Mouse (Mus musculus) liver, postnatal 0 days (tissue): ENCODE data around the gene Srbd1. TPM values are rescaled to one million over a fixed set of nuclear protein-coding genes. Genes with fewer than 3 reads are reported as not detected.

ENCODE experiments used
- ATAC-seq: fragments of 200-750 bp; cut with Nextera tagmentation; 2 replicates; pipeline ENCODE4 v1.8.0; 2017; ENCODE audit warnings: mild to moderate bottlenecking, moderate library complexity
- DNase-seq: peaks from one replicate; pipeline ENCODE4 v3.0.0-alpha.2; 2016
- H3K27ac ChIP-seq: fragments of 300-500 bp; sonication (generic); 2 replicates; pipeline ENCODE4 v1.5.1; 2014; ENCODE audit warnings: antibody characterized with exemption, moderate library complexity, mild to moderate bottlenecking, low read depth
- H3K27me3 ChIP-seq: fragments of 300-500 bp; sonication (generic); 2 replicates; pipeline ENCODE4 v1.6.1; 2014; ENCODE audit warnings: low read length, control low read depth, mixed read lengths; ENCODE audit not compliant: insufficient read depth
- H3K36me3 ChIP-seq: fragments of 300-500 bp; sonication (generic); replicated peaks from 2 replicates; pipeline ENCODE4 v1.6.1; 2014; ENCODE audit warnings: mild to moderate bottlenecking, control low read depth, low read length, moderate library complexity, mixed read lengths; ENCODE audit not compliant: insufficient read depth
- H3K4me1 ChIP-seq: fragments of 300-500 bp; sonication (generic); 2 replicates; pipeline ENCODE4 v1.6.1; 2014; ENCODE audit warnings: antibody characterized with exemption, mild to moderate bottlenecking, control low read depth; ENCODE audit not compliant: insufficient read depth
- H3K4me2 ChIP-seq: fragments of 300-500 bp; sonication (generic); 2 replicates; pipeline ENCODE4 v1.6.1; 2014; ENCODE audit warnings: low read depth, mild to moderate bottlenecking, low read length, moderate library complexity, mixed read lengths
- H3K4me3 ChIP-seq: fragments of 300-500 bp; sonication (generic); 2 replicates; pipeline ENCODE4 v1.5.1; 2014; ENCODE audit warnings: low read depth, low read length
- H3K9ac ChIP-seq: fragments of 300-500 bp; sonication (generic); replicated peaks from 2 replicates; pipeline ENCODE4 v1.6.1; 2014; ENCODE audit warnings: mild to moderate bottlenecking, moderate library complexity
- H3K9me3 ChIP-seq: fragments of 300-500 bp; sonication (generic); 2 replicates; pipeline ENCODE4 v1.6.1; 2016; ENCODE audit warnings: mild to moderate bottlenecking, control low read depth, low read length, mixed read lengths
- CTCF ChIP-seq: sonication (generic); IDR thresholded peaks from 2 replicates; pipeline ENCODE4 v1.5.1; 2016; ENCODE audit warnings: antibody characterized with exemption, low read depth
- EP300 ChIP-seq: IDR thresholded peaks from 2 replicates; pipeline ENCODE4 v1.6.1; 2016; ENCODE audit warnings: antibody characterized with exemption, low read depth, mild to moderate bottlenecking
- WGBS: fragments of 180-500 bp; shearing (Covaris S2); extraction: QIAGEN DNeasy Blood & Tissue Kit; methylation state at CpG from one replicate; pipeline ENCODE4 v1.1.7; 2014; ENCODE audit not compliant: insufficient replicate concordance; 5-methylcytosine and 5-hydroxymethylcytosine counted together
- polyA plus RNA-seq: library from polyadenylated mRNA; unstranded; fragments of >200 nt; fragmentation: Nextera tagmentation; extraction: Ambion mirVana; gene quantifications from 2 replicates; pipeline ENCODE4 v1.2.1, GENCODE M21; 2015

The Srbd1 gene
- polyA plus RNA-seq, 1 experiment from 2014 or later, result 3.9 TPM

DNA sequence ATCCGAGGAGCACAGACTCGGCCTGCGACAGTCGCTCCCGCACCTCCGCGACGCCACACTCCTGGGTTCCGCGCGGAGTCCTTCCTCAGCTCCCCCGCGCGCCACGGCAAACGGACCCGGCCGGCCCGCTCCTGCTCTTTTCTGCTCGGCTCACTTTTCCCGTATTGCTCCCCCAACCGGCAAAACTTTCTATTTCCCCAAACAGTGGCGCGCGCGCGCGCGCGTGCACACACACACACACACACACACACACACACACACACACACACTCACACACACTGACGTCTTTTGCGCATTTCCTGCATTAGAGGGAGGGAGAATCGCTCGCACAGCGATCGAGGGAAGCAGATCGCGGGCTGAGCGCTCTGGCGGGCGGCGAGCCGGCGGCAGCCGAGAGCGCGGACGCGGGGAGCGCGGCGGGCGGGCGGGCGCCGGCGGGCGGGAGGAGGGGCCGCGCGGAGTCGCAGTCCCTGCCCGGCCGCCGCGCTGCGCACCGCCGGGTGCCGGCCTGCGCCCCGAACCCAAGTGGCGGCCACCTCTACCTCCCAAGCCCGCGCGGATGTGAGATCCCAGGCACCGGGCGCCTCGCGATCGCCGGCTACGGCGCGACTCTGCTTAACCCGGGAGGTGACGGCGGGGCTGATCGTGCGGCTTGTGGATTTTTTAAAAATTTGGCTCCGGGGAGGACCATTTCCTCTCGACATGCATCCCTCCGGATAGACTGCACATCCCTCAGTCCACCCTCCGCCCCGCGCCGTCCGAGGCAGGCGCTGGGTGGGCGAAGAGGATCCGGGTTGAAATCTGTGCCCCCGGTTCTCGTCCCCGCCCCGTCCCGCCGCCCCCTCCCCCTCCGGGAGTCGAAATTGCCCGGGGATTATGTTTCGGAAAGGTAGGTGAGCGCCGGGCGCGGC is 22.6 kb upstream of the Srbd1 start, which contains the start of gene Prkce:
Gene Prkce, plus strand, starts transcription at position 466 of the 911 bp plus-strand sequence.
- peak; percentile 75 for ATAC-seq
- Histone ChIP-seq H3K9ac (peak within 1 kb of the TSS; percentile 95), H3K9me3 (no peaks in the 10 kb centered on the region), H3K36me3 (no peaks in the 10 kb centered on the region; the same call in 1 of the 2 replicates), H3K4me1 (peaks cover 33% of the 10 kb centered on the region), H3K27me3 (peaks cover 19% of the 10 kb centered on the region; the same call in 1 of the 2 replicates), H3K4me3 (peak within 1 kb of the TSS; percentile 90), H3K27ac (peak within 1 kb of the TSS; percentile 98), H3K4me2 (peak within 1 kb of the TSS; percentile 98)
- TF ChIP-seq EP300, result peak; percentile 43; the same call in 1 of the 2 replicates
- TF ChIP-seq CTCF, result peak; percentile 56
- DNase-seq, result peak; percentile 90
- WGBS, result under 1% methylated on average over 90 of the region's 115 CpGs

DNA sequence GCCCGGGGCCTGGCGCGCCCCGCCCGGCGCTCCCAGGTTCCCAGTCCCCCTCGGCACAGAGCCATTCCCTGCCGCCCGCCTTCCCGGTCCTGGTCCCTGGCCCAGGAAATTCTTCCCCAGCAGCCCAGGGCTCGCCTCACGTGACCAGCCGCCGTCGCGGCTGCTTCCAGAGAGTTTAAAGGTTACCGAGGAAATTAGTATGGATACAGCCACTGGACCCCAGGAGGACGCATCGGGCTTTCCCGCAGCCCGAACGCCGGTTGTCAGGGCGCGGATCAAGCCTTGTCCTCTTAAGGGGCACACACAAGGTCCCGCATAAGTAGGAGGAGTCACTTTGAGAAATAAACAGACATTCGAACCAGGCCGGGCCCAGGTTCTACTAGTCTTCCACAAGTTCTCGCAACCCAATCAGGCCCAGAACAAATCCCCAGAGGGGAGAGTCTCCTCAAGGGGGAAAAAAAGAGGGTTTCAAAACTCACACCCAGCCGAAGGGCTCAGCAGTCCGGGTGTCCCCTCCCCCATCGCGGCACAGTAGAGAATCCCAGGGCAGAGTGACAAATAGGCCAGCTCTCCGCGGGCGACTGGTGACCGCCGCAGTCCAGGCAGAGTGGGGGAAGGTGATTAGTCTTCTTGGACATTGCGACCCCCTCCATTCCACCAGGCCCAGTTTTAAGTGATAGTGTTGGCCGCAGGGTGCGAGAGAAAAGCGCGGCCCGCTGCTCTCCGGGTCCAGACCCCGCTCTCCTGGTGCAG is 21.8 kb upstream of the Srbd1 start:
- no peaks in the 10 kb centered on the region for H3K9me3 ChIP-seq
- peak; percentile 72 for ATAC-seq
- H3K4me3 ChIP-seq, result peak overlapping the region; percentile 90
- no peak for TF ChIP-seq CTCF
- no peak for TF ChIP-seq EP300
- peaks cover 33% of the 10 kb centered on the region for H3K4me1 ChIP-seq
- H3K4me2 ChIP-seq, result peak overlapping the region; percentile 98
- under 1% methylated on average over 46 of the region's 46 CpGs for WGBS
- DNase-seq, result peak; percentile 77
- H3K36me3 ChIP-seq, result no peaks in the 10 kb centered on the region; the same call in 1 of the 2 replicates
- peaks cover 19% of the 10 kb centered on the region; the same call in 1 of the 2 replicates for H3K27me3 ChIP-seq
- peak overlapping the region; percentile 98 for H3K27ac ChIP-seq
- H3K9ac ChIP-seq, result peak overlapping the region; percentile 95

DNA sequence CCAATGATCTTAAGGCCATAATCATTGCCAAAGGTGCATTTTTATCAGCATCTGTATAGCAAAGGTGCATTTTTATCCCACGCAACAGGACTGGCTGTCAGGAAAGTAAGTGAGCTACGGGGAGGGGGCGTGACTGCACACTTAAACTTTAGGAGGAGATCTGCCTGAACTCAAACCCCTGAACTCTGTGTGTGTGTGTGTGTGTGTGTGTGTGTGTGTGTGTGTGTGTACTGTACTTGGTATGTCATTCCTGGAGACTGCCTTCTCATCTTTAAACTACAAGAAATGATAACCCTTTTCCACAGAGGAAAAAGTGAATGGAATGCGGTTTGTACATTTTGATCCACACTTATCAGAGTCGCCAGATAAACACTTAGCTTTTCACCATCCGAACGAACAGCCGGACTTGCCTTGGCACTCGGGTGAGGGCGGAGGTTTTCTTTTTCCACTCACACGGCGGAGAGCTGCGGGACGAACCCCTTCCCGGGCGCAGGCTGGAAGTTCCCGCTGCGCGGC is 21.1 kb upstream of the Srbd1 start:
- no peaks in the 10 kb centered on the region; the same call in 1 of the 2 replicates for H3K36me3 ChIP-seq
- peak overlapping the region; percentile 90 for H3K4me3 ChIP-seq
- peak overlapping the region; percentile 98 for H3K27ac ChIP-seq
- H3K9me3 ChIP-seq, result no peaks in the 10 kb centered on the region
- WGBS, result 5% methylated on average over 19 of the region's 19 CpGs
- peak overlapping the region; percentile 98 for H3K4me2 ChIP-seq
- ATAC-seq, result no peak
- peaks cover 19% of the 10 kb centered on the region; the same call in 1 of the 2 replicates for H3K27me3 ChIP-seq
- H3K4me1 ChIP-seq, result peaks cover 33% of the 10 kb centered on the region
- peak overlapping the region; percentile 95 for H3K9ac ChIP-seq
- TF ChIP-seq CTCF, result no peak
- no peak for TF ChIP-seq EP300
- no peak for DNase-seq

DNA sequence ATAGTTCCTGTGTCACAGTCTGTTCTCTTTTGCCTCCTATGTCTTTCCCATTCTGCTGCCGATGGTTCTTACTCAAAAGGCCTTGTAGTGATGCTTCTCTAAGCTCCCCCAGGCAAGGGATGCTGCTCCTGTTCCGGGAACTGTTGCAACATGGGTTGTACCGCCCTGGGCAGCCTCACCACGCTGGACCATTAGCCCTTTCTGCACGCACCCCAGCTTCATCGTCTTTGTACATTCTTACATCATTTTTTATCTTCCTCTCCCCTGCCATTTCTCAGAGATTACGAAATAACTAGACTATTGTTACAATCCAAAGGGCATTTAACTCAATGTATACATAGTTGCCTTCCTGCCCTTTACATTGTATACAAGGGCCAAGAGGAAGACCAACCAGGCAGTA is 19.4 kb upstream of the Srbd1 start:
- TF ChIP-seq EP300 (no peak), CTCF (no peak)
- H3K36me3 ChIP-seq, result no peaks in the 10 kb centered on the region
- WGBS, result 49% methylated on average over 7 of the region's 7 CpGs
- H3K9ac ChIP-seq, result no peak overlapping the region
- H3K9me3 ChIP-seq, result no peaks in the 10 kb centered on the region
- DNase-seq (peak; percentile 41), ATAC-seq (no peak)
- peaks cover 17% of the 10 kb centered on the region; the same call in 1 of the 2 replicates for H3K27me3 ChIP-seq
- H3K4me1 ChIP-seq, result peaks cover 24% of the 10 kb centered on the region
- no peak overlapping the region for H3K4me3 ChIP-seq
- H3K4me2 ChIP-seq, result no peak overlapping the region
- no peak overlapping the region for H3K27ac ChIP-seq

DNA sequence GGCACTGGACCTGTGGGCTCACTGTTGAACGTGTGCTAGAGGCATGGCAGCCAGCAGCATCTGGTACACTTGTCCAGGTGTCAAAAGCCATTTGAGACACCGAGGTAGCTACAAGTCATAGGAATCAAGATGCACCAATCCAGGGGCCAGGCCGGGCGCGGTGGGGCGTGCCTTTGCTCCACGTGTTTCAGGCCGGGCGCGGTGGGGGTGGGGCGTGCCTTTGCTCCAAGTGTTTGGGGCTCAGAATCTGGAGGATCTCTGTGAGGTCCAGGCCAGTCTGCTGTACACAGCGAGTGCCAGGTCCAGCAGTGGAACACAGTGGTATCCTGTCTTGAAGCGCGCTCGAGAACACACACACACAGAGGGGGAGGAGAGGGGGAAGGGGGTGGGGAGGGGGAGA is 17.7 kb upstream of the Srbd1 start:
- Histone ChIP-seq H3K9me3 (no peaks in the 10 kb centered on the region), H3K27me3 (no peaks in the 10 kb centered on the region), H3K36me3 (no peaks in the 10 kb centered on the region), H3K4me3 (no peak overlapping the region), H3K9ac (no peak overlapping the region), H3K4me2 (no peak overlapping the region), H3K27ac (no peak overlapping the region), H3K4me1 (peaks cover 13% of the 10 kb centered on the region; the same call in 1 of the 2 replicates)
- ATAC-seq, result no peak
- DNase-seq, result peak; percentile 34
- no peak for TF ChIP-seq CTCF
- 77% methylated on average over 15 of the region's 15 CpGs for WGBS

DNA sequence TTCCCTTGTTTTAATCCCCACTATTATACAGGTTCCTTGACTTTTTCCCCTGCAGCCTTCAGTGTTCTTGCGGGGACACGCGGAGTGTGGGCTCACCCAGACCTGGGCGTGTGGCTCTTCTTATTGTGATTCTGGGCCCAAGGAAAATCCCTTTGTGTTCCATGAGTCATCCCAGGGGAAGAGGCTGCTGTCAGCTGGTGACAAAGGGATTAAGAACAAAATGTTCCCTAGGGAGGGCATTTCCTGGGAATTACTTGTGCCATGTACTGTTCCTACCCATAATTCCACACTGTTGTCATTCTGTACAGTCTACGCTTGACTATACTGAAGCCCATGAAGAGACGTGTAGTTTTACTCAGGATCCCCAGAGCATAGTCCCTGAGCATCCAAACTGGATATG is 12.0 kb upstream of the Srbd1 start:
- ATAC-seq (no peak), DNase-seq (no peak)
- TF ChIP-seq CTCF (no peak), EP300 (no peak)
- no peak overlapping the region for H3K4me3 ChIP-seq
- H3K9ac ChIP-seq, result no peak overlapping the region
- no peaks in the 10 kb centered on the region for H3K27me3 ChIP-seq
- no peak overlapping the region for H3K27ac ChIP-seq
- no peaks in the 10 kb centered on the region for H3K4me1 ChIP-seq
- H3K4me2 ChIP-seq, result no peak overlapping the region
- H3K9me3 ChIP-seq, result no peaks in the 10 kb centered on the region; the same call in 1 of the 2 replicates
- no peaks in the 10 kb centered on the region for H3K36me3 ChIP-seq
- 79% methylated on average over 6 of the region's 6 CpGs for WGBS
